Mouse (Mus musculus) embryonic facial prominence, embryonic 13.5 days (tissue): ENCODE results near the gene Noto. TPM values are rescaled to one million over a fixed set of nuclear protein-coding genes. Genes with fewer than 3 reads are reported as not detected.

Experiments
- ATAC-seq: fragments of 200-750 bp; cut with Nextera tagmentation; 2 replicates; pipeline ENCODE4 v1.8.0; 2017; ENCODE audit warnings: low read depth; ENCODE audit not compliant: insufficient number of reproducible peaks, insufficient read depth, low FRiP score, low TSS enrichment
- H3K27ac ChIP-seq: fragments of 300-500 bp; sonication (generic); 2 replicates; pipeline ENCODE4 v1.5.1; 2015; ENCODE audit warnings: moderate library complexity, mild to moderate bottlenecking, inconsistent platforms
- H3K27me3 ChIP-seq: fragments of 300-500 bp; sonication (generic); 2 replicates; pipeline ENCODE4 v1.6.1; 2015; ENCODE audit warnings: mild to moderate bottlenecking, inconsistent platforms
- H3K36me3 ChIP-seq: fragments of 300-500 bp; sonication (generic); 2 replicates; pipeline ENCODE4 v1.6.1; 2015; ENCODE audit warnings: mild to moderate bottlenecking, inconsistent platforms
- H3K4me1 ChIP-seq: fragments of 300-500 bp; sonication (generic); 2 replicates; pipeline ENCODE4 v1.6.1; 2015; ENCODE audit warnings: inconsistent platforms
- H3K4me2 ChIP-seq: fragments of 300-500 bp; sonication (generic); 2 replicates; pipeline ENCODE4 v1.6.1; 2015; ENCODE audit warnings: moderate library complexity, mild to moderate bottlenecking, inconsistent platforms
- H3K4me3 ChIP-seq: fragments of 300-500 bp; sonication (generic); 2 replicates; pipeline ENCODE4 v1.5.1; 2015; ENCODE audit warnings: mild to moderate bottlenecking, inconsistent platforms
- H3K9ac ChIP-seq: fragments of 300-500 bp; sonication (generic); 2 replicates; pipeline ENCODE4 v1.6.1; 2015; ENCODE audit warnings: mild to moderate bottlenecking, inconsistent platforms
- H3K9me3 ChIP-seq: fragments of 300-500 bp; sonication (generic); 2 replicates; pipeline ENCODE4 v1.6.1; 2016; ENCODE audit warnings: inconsistent platforms
- WGBS: fragments of 180-500 bp; shearing (Covaris S2); methylation state at CpG from one replicate; pipeline ENCODE4 v1.1.7; 2015; ENCODE audit warnings: mixed read lengths; 5-methylcytosine and 5-hydroxymethylcytosine counted together
- polyA plus RNA-seq: library from polyadenylated mRNA; unstranded; fragments of >200 nt; fragmentation: Nextera tagmentation; extraction: Ambion mirVana; gene quantifications from 2 replicates; pipeline ENCODE4 v1.2.1, GENCODE M21; 2015

Gene Noto
- not detected in 2 replicates for polyA plus RNA-seq

DNA sequence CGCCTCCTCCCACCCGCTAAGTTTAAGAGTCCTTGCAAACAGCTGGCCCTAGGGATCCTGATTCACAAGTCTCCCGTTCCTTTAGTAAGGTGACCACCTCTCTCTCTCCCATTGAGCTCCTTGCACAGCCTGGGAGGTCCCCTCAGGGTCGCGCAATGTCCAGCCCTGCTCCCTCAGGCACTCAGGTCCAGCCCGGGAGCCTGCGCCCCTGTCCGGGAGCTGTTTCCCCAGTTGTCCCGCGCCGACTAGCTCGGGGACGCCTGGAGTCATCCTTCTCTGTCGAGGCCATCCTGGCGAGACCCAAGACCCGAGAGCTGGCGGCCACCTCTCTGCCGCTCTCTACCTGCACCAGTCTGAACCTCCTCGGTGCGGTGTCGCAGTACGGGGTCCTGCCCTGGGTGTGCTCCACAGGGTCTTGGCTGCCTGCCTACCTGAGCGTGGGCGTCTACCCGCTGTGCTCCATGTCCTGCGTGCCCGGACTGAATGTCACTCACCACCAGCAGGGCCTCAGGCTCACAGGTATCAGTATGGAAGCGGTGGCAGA is at the start of gene Noto:
TSS of gene Noto (plus strand) at position 51 of the 544 bp plus-strand sequence.
- no peaks in the 10 kb centered on the region for H3K9me3 ChIP-seq
- H3K4me2 ChIP-seq, result peak within 1 kb of the TSS; percentile 39
- 12% methylated on average over 28 of the region's 28 CpGs for WGBS
- no peak within 1 kb of the TSS for H3K27ac ChIP-seq
- peak within 1 kb of the TSS; percentile 7; the same call in 1 of the 2 replicates for H3K4me3 ChIP-seq
- no peaks in the 10 kb centered on the region for H3K36me3 ChIP-seq
- H3K9ac ChIP-seq, result peak within 1 kb of the TSS; percentile 44; the same call in 1 of the 2 replicates
- H3K27me3 ChIP-seq, result peaks cover 29% of the 10 kb centered on the region
- H3K4me1 ChIP-seq, result no peaks in the 10 kb centered on the region
- no peak for ATAC-seq

DNA sequence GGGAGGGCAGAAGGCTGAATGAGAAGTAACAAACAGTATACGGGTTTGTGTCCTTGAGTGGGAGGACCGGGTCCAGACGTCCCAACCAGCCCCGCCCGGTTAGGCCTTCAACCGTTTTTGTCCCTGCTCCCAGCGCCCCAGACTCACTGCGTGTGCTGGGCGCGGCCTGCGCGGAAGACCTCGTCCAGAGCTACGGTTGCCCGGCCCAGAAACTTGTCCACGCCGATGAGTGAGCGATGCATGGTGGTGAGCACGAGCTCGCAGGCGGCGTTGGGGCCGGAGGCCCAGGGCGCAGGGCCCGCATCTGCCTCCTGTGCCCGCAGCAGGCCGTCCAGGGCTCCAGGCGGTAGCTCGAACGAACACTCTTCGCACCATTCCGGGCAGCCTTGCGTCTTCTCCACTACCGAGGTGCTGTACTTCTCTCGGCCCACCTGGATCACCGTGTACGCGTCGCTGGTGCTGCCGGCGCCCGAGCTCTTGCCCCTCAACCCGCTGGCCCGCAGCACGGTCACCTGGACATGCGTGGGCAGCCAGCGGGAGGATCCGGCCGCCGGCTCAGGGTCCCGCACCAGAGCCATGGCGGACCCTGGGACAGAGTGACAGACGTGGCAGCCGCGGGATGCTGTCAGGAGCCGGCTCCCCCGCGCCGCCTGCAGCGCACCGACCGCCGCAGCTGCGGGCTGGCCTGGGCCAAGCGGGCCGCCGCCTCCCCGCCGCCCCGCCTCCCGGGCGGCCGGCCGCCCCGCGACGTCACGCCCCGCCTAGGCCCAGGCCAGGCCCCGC is 49.5 kb upstream of the Noto start, which contains the start of gene Rab11fip5:
TSS of gene Rab11fip5 (minus strand) at position 684 of the 783 bp plus-strand sequence.
- 1% methylated on average over 66 of the region's 80 CpGs for WGBS
- Histone ChIP-seq H3K4me3 (peak within 1 kb of the TSS; percentile 81), H3K36me3 (peaks cover 4% of the 10 kb centered on the region; the same call in 1 of the 2 replicates), H3K9me3 (no peaks in the 10 kb centered on the region), H3K4me2 (peak within 1 kb of the TSS; percentile 83), H3K4me1 (peaks cover 37% of the 10 kb centered on the region), H3K27me3 (no peaks in the 10 kb centered on the region), H3K27ac (peak within 1 kb of the TSS; percentile 53), H3K9ac (peak within 1 kb of the TSS; percentile 89)
- ATAC-seq, result peak; percentile 15

DNA sequence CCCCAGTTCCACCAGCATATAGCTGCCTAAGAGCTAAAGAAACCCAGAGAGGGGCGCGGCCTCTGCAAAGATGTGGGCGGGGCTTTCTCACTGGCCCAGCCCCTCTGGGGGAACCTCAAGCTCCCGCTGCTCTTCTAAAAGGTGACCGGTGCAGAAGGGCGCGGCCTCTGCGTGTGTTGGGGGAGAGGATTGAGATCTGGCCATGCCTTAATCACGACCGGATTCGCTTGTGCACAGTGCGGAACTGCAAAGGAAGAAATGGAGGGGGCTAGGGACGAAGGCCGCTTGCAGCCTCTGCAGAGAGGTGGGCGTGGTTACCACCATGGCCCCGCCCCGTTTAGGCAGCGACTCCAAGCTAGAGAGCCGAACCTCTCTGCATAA is 49.0 kb upstream of the Noto start:
- peak overlapping the region; percentile 81 for H3K4me3 ChIP-seq
- no peaks in the 10 kb centered on the region for H3K27me3 ChIP-seq
- peak; percentile 96 for ATAC-seq
- peak overlapping the region; percentile 89 for H3K9ac ChIP-seq
- peaks cover 32% of the 10 kb centered on the region for H3K4me1 ChIP-seq
- no peaks in the 10 kb centered on the region for H3K9me3 ChIP-seq
- H3K4me2 ChIP-seq, result peak overlapping the region; percentile 83
- peak overlapping the region; percentile 53; the same call in 1 of the 2 replicates for H3K27ac ChIP-seq
- H3K36me3 ChIP-seq, result peaks cover 4% of the 10 kb centered on the region; the same call in 1 of the 2 replicates
- 0% methylated on average over 19 of the region's 19 CpGs for WGBS

DNA sequence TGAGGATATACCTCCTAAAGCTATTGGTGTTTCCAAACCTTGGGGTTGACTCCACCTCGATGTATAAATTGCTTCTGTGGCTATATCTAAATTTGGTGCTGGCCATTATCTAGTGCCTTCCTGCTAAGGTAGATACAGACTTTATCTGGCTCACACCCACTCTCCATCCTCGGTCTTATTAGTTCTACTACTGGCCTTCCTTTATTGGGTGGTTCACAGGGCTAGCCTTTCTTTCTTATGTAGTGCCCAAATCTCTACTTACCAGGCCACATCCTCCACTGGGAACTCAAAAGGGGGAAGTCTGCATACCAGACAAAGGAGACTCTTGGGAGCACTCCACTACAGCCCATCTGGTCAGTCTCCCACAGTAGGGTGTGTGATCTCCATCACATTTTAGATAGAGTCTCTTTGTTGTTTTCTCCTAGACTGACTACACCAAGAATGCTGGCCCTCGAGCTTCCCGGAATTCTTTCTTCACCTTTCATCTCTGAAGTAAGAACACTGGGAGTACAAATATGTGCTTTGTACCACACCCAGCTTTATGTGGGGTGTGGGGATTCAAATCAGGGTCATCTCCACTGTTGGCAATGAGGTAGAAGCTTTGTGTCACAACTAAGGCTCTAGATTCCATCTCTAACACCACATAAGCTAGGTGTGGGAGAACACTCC is 46.5 kb upstream of the Noto start:
- ATAC-seq, result no peak
- Histone ChIP-seq H3K4me2 (no peak overlapping the region), H3K4me3 (no peak overlapping the region)

DNA sequence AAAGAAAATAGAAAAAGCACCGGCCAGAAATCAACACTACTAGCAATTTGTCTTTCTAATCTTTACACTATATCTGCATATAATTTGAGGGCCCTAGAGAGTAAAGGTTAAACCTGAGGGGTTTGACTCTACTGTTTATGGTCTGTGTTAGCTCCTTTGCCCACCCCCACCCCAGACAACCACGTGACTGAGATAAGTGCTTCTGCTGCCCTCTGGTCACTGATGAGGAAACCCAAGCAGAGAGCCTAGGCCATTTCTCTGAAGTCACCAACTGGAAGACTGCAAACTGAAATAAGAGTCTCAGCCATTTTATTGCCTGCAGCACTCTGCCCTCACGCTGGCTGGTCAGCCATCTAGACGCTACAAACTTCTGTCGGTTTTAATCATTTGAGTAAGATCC is 45.8 kb upstream of the Noto start:
- Histone ChIP-seq H3K9ac (no peak overlapping the region), H3K36me3 (no peaks in the 10 kb centered on the region), H3K9me3 (no peaks in the 10 kb centered on the region), H3K4me3 (no peak overlapping the region), H3K27ac (no peak overlapping the region), H3K4me2 (no peak overlapping the region), H3K4me1 (peaks cover 15% of the 10 kb centered on the region), H3K27me3 (no peaks in the 10 kb centered on the region)
- no peak for ATAC-seq
- 45% methylated on average over 5 of the region's 5 CpGs for WGBS

More for the DNA sequence above, 46.5 kb upstream of the Noto start:
- no peaks in the 10 kb centered on the region for H3K36me3 ChIP-seq
- no peak overlapping the region for H3K27ac ChIP-seq
- peaks cover 22% of the 10 kb centered on the region for H3K4me1 ChIP-seq
- 62% methylated on average over 4 of the region's 4 CpGs for WGBS
- H3K27me3 ChIP-seq, result no peaks in the 10 kb centered on the region
- H3K9ac ChIP-seq, result no peak overlapping the region
- H3K9me3 ChIP-seq, result no peaks in the 10 kb centered on the region

DNA sequence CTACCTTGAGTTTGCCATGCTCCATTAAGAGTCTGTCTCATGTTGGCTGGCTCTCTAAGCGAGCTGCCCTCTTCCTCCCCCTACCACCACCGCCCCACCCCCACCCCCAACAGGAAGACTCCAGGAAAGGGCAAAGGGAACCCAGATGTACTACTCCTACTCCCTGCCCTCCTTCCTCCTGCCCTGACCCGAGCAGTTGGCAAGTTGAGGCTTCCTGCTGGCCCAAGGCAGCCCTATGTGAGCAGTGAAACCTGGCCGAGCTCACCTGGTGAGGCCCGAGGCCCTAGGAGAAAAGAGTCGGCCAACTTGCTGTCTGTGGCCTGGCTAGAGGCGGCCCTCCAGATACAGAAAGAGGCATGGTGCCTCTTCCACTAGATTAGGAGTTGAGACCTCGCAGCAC is 45.1 kb upstream of the Noto start:
- Histone ChIP-seq H3K4me3 (no peak overlapping the region), H3K9ac (no peak overlapping the region), H3K9me3 (no peaks in the 10 kb centered on the region), H3K4me2 (no peak overlapping the region), H3K27me3 (no peaks in the 10 kb centered on the region), H3K4me1 (peaks cover 7% of the 10 kb centered on the region), H3K27ac (no peak overlapping the region), H3K36me3 (no peaks in the 10 kb centered on the region)
- whole genome bisulfite sequencing, result 47% methylated on average over 8 of the region's 8 CpGs
- ATAC-seq, result no peak

DNA sequence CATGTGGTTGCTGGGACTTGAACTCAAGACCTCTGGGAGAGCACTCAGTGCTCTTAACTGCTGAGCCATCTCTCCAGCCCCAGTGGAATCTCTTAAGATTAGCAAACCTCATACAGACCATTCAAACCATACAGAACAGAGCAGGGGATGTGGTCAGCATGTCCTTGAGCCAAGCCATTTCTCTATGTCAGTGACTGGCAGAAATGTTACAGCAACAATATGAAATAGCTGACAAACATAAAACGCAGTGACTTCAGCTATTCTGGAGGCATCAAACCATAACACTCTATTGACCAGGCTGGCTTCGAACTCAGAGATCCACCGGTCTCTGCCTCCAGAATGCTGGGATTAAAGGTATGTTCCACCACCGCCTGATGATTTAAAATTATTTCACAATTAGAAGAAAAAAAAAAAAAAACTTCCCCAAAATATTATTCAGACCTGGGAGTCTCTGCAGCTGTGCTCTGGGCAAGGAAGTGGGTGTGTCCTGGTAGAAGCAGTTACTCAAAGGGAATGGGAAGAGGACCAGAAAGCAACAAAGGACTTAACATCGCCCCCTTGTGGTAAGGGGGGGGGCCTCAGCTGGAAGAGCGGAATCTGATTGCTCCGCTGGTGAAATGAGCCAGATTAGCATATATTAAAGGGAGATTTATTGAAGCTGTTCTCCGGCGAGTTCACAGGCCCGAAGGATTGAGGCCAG is 43.3 kb upstream of the Noto start:
- Histone ChIP-seq H3K27me3 (no peaks in the 10 kb centered on the region), H3K36me3 (no peaks in the 10 kb centered on the region), H3K9me3 (0 out of 2 replicates have a peak, but pooled peaks cover 3% of the 10 kb centered on the region), H3K27ac (no peak overlapping the region), H3K4me3 (no peak overlapping the region), H3K9ac (no peak overlapping the region), H3K4me1 (peaks cover 5% of the 10 kb centered on the region), H3K4me2 (peak overlapping the region; percentile 48)
- ATAC-seq, result 0 out of 2 replicates have a peak, but pooled peaks have one; percentile 52
- 24% methylated on average over 10 of the region's 10 CpGs for WGBS

DNA sequence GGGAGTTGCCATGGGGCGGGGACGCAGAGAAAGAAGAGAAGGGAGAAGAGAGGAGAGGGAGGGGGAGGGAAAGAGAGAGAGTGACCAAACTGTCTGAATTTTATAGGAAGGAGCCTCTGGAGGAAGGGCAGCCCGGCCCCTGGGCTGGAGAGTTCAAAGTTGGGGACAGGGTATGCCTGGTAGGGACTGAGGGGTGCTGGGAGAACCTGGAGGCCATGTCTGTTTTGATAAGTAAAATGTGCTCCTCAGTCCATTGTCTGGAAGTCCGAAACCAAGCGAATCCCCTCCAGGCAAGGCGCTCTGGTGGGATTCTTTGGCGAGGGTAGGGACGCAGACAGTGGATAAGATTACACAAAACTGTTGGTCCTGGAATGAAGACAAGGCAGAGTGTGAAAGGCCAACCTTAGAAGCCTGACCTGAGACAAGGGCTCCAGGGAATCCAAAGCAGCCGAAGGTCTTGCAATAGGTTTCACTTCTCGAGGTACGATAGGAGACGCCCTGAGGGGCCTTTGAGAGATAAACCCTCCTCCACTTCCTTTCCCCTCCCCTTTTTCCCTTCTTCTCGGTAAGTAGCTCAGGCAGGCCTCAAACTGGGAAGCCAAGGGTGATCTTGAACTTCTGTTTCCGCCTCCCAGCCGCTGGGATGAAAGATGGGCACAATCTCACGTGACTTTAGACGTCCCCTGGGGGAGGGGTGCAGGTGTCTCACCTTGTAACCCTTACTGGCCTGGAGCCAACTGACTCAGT is 42.6 kb upstream of the Noto start:
- Histone ChIP-seq H3K27ac (no peak overlapping the region), H3K9me3 (0 out of 2 replicates have a peak, but pooled peaks cover 3% of the 10 kb centered on the region), H3K4me1 (peaks cover 5% of the 10 kb centered on the region), H3K27me3 (peaks cover 5% of the 10 kb centered on the region), H3K9ac (0 out of 2 replicates have a peak overlapping the region, but pooled peaks have one; percentile 21), H3K36me3 (no peaks in the 10 kb centered on the region), H3K4me3 (no peak overlapping the region), H3K4me2 (peak overlapping the region; percentile 48)
- no peak for ATAC-seq
- 16% methylated on average over 17 of the region's 17 CpGs for WGBS

DNA sequence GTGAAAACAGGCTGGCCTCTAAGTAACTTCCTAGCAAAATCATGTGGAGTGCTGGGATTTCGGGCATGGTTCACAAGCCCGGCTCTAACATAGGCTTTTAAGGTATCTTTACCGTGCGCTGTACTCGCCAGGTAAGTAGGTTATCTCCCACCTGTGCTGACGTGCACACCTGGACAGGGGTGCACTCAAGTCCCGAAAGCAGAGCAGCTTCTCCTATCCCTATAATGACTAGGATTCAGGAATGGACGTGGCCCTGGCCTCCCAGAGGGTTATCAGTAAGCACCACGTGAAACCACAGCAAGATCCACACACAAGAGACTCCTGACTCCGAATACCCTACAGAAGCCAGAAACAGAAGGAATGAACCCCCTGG is 42.1 kb upstream of the Noto start:
- H3K27me3 ChIP-seq, result peaks cover 9% of the 10 kb centered on the region
- H3K36me3 ChIP-seq, result no peaks in the 10 kb centered on the region
- peaks cover 6% of the 10 kb centered on the region for H3K4me1 ChIP-seq
- WGBS, result 78% methylated on average over 10 of the region's 10 CpGs
- no peak overlapping the region for H3K27ac ChIP-seq
- no peak overlapping the region for H3K9ac ChIP-seq
- ATAC-seq, result no peak
- H3K9me3 ChIP-seq, result 0 out of 2 replicates have a peak, but pooled peaks cover 3% of the 10 kb centered on the region
- no peak overlapping the region for H3K4me2 ChIP-seq
- H3K4me3 ChIP-seq, result no peak overlapping the region

DNA sequence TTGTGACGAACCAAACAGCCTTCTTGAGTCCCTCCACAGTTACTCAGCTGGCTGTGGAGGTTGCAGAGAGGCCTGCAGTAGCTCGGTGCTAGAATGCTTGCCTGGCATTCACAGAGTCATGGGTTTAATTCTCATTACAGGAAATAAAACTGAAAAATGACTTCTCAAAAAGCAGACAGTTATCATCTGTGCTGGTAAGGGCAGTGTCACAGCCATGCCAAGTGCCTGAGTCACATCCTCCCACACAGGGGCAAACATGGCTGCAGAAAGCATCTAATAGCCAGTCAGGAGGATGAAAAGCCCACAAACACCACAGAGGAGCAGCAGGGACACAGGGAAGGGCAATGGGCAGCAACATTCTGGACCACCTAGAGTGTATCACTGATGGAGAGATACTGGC is 40.9 kb upstream of the Noto start:
- Histone ChIP-seq H3K4me3 (no peak overlapping the region), H3K4me2 (no peak overlapping the region), H3K9me3 (0 out of 2 replicates have a peak, but pooled peaks cover 3% of the 10 kb centered on the region), H3K27ac (no peak overlapping the region), H3K4me1 (peaks cover 8% of the 10 kb centered on the region), H3K36me3 (no peaks in the 10 kb centered on the region), H3K9ac (no peak overlapping the region), H3K27me3 (peaks cover 9% of the 10 kb centered on the region)
- WGBS, result 77% methylated on average over 2 of the region's 2 CpGs
- no peak for ATAC-seq
